19 mouse cellular contexts compared by ENCODE assay signal in genomic region chr14:121373901-121374300, GRCm38 (mm10). TPM values are rescaled to one million over a fixed set of nuclear protein-coding genes. Genes with fewer than 3 reads are reported as not detected.
DNase-seq lines count a peak whose midpoint lies in the region; ATAC-seq lines count a peak whose summit lies in the region.
"Had no signal": no experiment of that assay in that cellular context is flagged by ENCODE, and none has a peak within 500 bp of the region (broad histone marks: within the 10 kb centered on the region; RNA-seq: fewer than 3 reads in every experiment).

No protein-coding gene starts in this region.

- H3K4me1 ChIP-seq in heart, embryonic 16.5 days (ENCODE audit: control insufficient read depth, insufficient read depth, low read length) = peaks cover 60% of the 10 kb centered on the region
- peaks cover 59% of the 10 kb centered on the region for H3K4me1 ChIP-seq in heart, embryonic 11.5 days (ENCODE audit: control insufficient read depth, insufficient read depth, low read length)
- H3K4me1 ChIP-seq in intestine, embryonic 15.5 days (replicated peaks) = peaks cover 39% of the 10 kb centered on the region

- no peak overlapping the region for H3K4me2 ChIP-seq in heart, embryonic 16.5 days (ENCODE audit: low read depth, low read length)
- H3K4me2 ChIP-seq in heart, embryonic 11.5 days = no peak overlapping the region
- no peak overlapping the region for H3K4me2 ChIP-seq in intestine, embryonic 15.5 days (replicated peaks)
- H3K4me2 ChIP-seq: hindbrain, embryonic 13.5 days; limb, embryonic 15.5 days; lung, embryonic 15.5 days; midbrain, embryonic 11.5 days had no signal

- ATAC-seq in heart, embryonic 16.5 days (replicated peaks; ENCODE audit: extremely low read depth, insufficient read depth, low FRiP score) = no peak
- no peak for ATAC-seq in heart, embryonic 11.5 days (replicated peaks; ENCODE audit: insufficient number of reproducible peaks, low FRiP score, low TSS enrichment)
- no peak for ATAC-seq in intestine, embryonic 15.5 days
- ATAC-seq: forebrain, postnatal 0 days had no signal

- 0 out of 2 replicates have a peak overlapping the region, but pooled peaks have one; percentile 15 for H3K27ac ChIP-seq in heart, embryonic 16.5 days (ENCODE audit: low read length)
- no peak overlapping the region for H3K27ac ChIP-seq in heart, embryonic 11.5 days (ENCODE audit: low read depth, low read length)
- H3K27ac ChIP-seq in intestine, embryonic 15.5 days = no peak overlapping the region
- H3K27ac ChIP-seq: hindbrain, embryonic 13.5 days; kidney, postnatal 0 days; limb, embryonic 15.5 days; lung, embryonic 15.5 days had no signal

- no peaks in the 10 kb centered on the region for H3K9me3 ChIP-seq in heart, embryonic 16.5 days (replicated peaks; ENCODE audit: control insufficient read depth, low read length)
- no peaks in the 10 kb centered on the region for H3K9me3 ChIP-seq in heart, embryonic 11.5 days (replicated peaks; ENCODE audit: control insufficient read depth, low read length)
- no peaks in the 10 kb centered on the region for H3K9me3 ChIP-seq in intestine, embryonic 15.5 days
- H3K9me3 ChIP-seq: hindbrain, embryonic 13.5 days; limb, embryonic 15.5 days; lung, embryonic 15.5 days had no signal

- H3K9ac ChIP-seq in heart, embryonic 16.5 days (ENCODE audit: low read length) = no peak overlapping the region
- H3K9ac ChIP-seq in heart, embryonic 11.5 days (ENCODE audit: low read depth, low read length) = no peak overlapping the region
- no peak overlapping the region for H3K9ac ChIP-seq in intestine, embryonic 15.5 days
- H3K9ac ChIP-seq: forebrain, postnatal 0 days; hindbrain, embryonic 13.5 days; limb, embryonic 15.5 days; lung, embryonic 15.5 days had no signal

- peak; percentile 46 for DNase-seq in adrenal gland, postnatal 25 days
- no peak for DNase-seq in adrenal gland, postnatal 4 days (ENCODE audit: low spot score in 2 of 2)
- DNase-seq in right cerebral cortex, postnatal 4 days = peak; percentile 23
- no peak for DNase-seq in right cerebral cortex, adult 2 months (ENCODE audit: low spot score in 2 of 2)
- DNase-seq: cerebellum, adult 11-12 months; forebrain, postnatal 0 days; gastrocnemius, postnatal 36 days; heart, adult 2 months; heart, postnatal 36 days; kidney, adult 18-20 months; left cerebral cortex, postnatal 4 days had no signal

- H3K36me3 ChIP-seq in heart, embryonic 16.5 days (ENCODE audit: control insufficient read depth, insufficient read depth) = no peaks in the 10 kb centered on the region
- no peaks in the 10 kb centered on the region for H3K36me3 ChIP-seq in heart, embryonic 11.5 days (ENCODE audit: control insufficient read depth, insufficient read depth, low read length)
- H3K36me3 ChIP-seq in intestine, embryonic 15.5 days = no peaks in the 10 kb centered on the region
- H3K36me3 ChIP-seq: hindbrain, embryonic 13.5 days; lung, embryonic 15.5 days had no signal

- no peak overlapping the region for H3K4me3 ChIP-seq in heart, embryonic 16.5 days (ENCODE audit: low read length)
- no peak overlapping the region for H3K4me3 ChIP-seq in heart, embryonic 11.5 days (ENCODE audit: low read depth, low read length)
- H3K4me3 ChIP-seq in intestine, embryonic 15.5 days (replicated peaks) = no peak overlapping the region
- H3K4me3 ChIP-seq: heart, adult 2 months; hindbrain, embryonic 13.5 days; limb, embryonic 15.5 days; lung, embryonic 15.5 days had no signal

- WGBS in heart, embryonic 16.5 days = 59% methylated on average over 4 of the region's 4 CpGs
- 77% methylated on average over 4 of the region's 4 CpGs for WGBS in heart, embryonic 11.5 days (ENCODE audit: insufficient replicate concordance)
- 72% methylated on average over 4 of the region's 4 CpGs for WGBS in intestine, embryonic 15.5 days

- H3K27me3 ChIP-seq in heart, embryonic 16.5 days (ENCODE audit: control insufficient read depth, insufficient read depth, low read length) = no peaks in the 10 kb centered on the region
- H3K27me3 ChIP-seq in heart, embryonic 11.5 days (ENCODE audit: control insufficient read depth, insufficient read depth, low read length) = no peaks in the 10 kb centered on the region
- H3K27me3 ChIP-seq in intestine, embryonic 15.5 days (replicated peaks) = no peaks in the 10 kb centered on the region
- H3K27me3 ChIP-seq: hindbrain, embryonic 13.5 days; limb, embryonic 15.5 days; lung, embryonic 15.5 days had no signal

RNA-seq across cellular contexts. Expression of gene Stk24, which starts 5.9 kb away (rescaled TPM):
- 110 and 127 TPM in 2 replicates for total RNA-seq in adrenal gland, postnatal 25 days (2021)
- total RNA-seq in adrenal gland, postnatal 4 days (2021) = 100 to 1,000 TPM; 142 to 152 TPM
- 36.6 and 38.6 TPM in 2 replicates for polyA plus RNA-seq in heart, embryonic 16.5 days (2015; fragmentation: Nextera tagmentation; extraction: Ambion mirVana)
- 37.7 and 38.1 TPM in 2 replicates for polyA plus RNA-seq in heart, embryonic 11.5 days (2014; fragmentation: Nextera tagmentation; extraction: Ambion mirVana)
- polyA plus RNA-seq in intestine, embryonic 15.5 days (2015; fragmentation: Nextera tagmentation; extraction: Ambion mirVana) = 41.3 and 43.7 TPM in 2 replicates

Comparison
In these comparisons a context has a peak if more than half of its experiments do, and no peak if none do; other contexts are left out.
1. DNase-seq: peak in adrenal gland, postnatal 25 days (single experiment) and right cerebral cortex, postnatal 4 days (single experiment); none in adrenal gland, postnatal 4 days (0 of 2) and right cerebral cortex, adult 2 months (0 of 2).